Mouse (Mus musculus) hematopoietic stem cell, adult 5-6 weeks (primary cell): ENCODE data around the gene Fam210b. TPM values are rescaled to one million over a fixed set of nuclear protein-coding genes. Genes with fewer than 3 reads are reported as not detected.
"Not testable (repeated sequence)": the region's sequence is repeated elsewhere in the genome, so short reads cannot be mapped to it uniquely, and the experiment has no call there.

Experiments used
- ATAC-seq, 2 experiments: fragments of 125-278 bp in 1 of 2; replicated peaks in 1 of 2; 2 replicates each; pipeline ENCODE4 v1.8.0; 2016 to 2017; ENCODE audit warnings: inconsistent platforms in 2 of 2, mild to moderate bottlenecking in 2 of 2, moderate number of reproducible peaks in 2 of 2, low read depth in 1 of 2, moderate TSS enrichment in 1 of 2; ENCODE audit not compliant: low FRiP score in 2 of 2, poor library complexity in 2 of 2, severe bottlenecking in 2 of 2, insufficient read depth in 1 of 2, low TSS enrichment in 1 of 2
- total RNA-seq: library from RNA; stranded (forward); fragments of 172-1452, 232-1000 nt; gene quantifications from 2 replicates; pipeline ENCODE4 v1.2.3, GENCODE M21; 2017

Gene Fam210b
- total RNA-seq: 4.8 and 5.3 TPM in 2 replicates

DNA sequence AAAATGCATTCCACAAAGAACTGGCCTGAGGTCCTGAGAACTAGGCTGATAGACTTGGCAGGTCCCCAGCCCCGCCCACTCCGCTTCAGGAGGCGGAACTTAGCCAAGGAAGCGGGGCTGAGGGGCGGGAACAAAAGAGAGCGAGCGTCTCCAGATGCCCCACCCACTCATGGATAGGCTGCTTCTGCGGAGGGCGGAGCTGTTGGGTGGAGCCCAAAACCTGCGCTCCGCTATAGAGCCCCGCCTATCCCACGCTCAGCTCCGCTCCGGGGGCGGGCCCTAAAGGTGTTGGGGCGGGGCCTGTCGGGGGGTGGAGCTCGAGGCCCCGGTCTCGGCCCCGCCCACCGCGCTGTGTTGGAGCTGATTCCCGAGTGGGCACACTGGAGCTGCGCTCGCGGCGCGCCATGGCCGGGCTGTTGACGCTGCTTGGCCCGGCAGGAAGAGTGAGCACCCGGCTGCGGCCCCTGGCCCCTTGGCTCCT lies at the start of gene Fam210b:
Fam210b (plus strand) TSS at position 308 of the 481 bp plus-strand sequence.
- peak; percentile 90 for ATAC-seq

DNA sequence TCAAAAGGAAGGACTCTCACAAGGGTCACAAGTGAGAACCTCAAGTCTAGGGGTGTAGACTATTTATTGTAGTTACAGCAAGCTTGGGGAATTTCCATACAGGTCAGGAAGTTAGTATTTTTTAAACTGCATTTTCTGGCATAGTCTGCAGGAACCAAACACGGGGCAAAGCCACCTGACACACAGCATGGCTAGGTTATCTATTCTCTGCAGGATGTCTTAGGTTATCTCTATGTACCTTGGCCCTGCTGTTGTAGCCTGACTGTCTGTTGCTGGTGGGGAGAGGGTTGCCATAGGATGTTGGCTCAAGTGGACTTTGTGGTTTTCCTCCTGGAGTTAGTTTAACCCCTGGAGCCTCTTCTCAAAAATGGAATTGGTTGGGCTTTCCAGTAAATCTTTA lies 47.3 kb upstream of the Fam210b start:
- ATAC-seq: no peak

DNA sequence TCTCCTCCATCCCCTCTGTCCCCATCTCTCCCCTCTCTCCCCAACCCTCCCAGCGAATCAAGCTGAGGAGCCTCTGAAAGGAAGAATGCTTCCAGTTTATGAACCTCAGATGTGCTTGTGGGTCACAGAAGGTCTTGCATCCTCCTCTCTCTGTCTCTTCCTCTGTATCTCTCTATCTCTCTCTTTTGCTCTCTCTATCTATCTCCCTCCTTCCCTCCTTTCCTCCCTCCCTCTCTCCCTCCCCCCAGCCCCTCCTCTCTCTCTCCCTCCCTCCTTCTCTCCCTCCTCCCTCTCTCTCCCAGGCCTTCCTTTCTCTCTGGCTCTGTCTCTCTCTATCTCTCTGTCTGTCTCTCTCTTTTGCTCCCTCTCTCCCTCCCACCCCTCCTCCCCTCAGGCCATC lies 46.8 kb upstream of the Fam210b start:
- ATAC-seq: no peak

DNA sequence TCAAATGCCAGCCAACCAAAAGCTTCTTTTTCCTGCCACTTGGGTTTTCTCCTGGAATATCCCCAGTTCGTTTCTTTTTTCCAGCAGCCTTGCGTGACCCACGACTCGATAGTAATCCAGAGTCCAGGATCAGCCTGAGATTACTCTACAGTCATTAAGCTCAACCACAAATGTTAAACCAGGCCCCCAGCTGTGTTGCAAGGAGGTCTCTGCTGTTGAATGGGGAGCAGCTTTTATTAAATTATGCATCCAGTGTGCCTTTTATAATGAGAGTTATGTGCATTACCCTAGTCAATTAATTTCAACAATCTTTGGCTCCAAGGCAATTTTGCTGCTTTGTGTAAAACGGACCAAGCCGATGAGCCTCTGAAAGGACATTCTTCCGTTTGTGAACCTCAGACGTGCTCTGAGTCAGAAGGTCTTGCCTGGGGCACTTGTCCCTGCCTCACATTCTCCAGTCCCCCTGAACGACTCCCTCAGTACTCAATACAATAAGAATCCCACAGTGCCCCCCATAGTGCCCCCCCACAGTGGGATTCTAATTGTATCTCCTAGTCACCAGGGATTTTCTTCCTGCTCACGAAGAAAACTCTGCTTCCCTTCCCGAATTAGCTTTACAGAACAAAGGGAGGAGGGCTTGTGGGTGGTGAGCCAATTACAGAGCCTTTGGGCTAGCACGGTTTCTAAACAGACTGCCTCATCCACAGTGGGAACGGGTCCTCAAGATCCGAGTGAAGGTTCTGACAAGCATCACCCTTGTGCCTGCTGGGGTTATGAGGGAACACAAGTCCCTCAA lies 46.0 kb upstream of the Fam210b start:
- ATAC-seq: no peak

DNA sequence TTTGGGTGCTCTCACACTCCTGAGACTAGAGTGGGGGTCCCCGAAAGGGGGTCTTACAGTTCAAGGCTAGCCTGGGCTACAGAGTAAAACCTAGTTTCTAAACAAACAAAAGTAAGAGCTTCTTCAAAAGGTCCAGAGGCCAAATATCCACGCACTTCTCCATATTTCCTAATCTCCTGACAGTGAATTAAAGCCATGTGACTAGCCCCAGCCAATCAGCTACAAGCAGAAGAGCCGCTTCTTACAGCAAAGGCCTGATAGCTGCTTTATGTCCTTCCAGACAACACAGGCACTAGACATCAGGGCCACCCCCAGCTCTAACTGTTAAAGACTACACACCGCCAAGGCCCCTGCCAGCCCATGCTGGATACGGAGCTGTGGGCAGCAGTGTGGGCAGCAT lies 43.0 kb upstream of the Fam210b start:
- ATAC-seq: no peak

DNA sequence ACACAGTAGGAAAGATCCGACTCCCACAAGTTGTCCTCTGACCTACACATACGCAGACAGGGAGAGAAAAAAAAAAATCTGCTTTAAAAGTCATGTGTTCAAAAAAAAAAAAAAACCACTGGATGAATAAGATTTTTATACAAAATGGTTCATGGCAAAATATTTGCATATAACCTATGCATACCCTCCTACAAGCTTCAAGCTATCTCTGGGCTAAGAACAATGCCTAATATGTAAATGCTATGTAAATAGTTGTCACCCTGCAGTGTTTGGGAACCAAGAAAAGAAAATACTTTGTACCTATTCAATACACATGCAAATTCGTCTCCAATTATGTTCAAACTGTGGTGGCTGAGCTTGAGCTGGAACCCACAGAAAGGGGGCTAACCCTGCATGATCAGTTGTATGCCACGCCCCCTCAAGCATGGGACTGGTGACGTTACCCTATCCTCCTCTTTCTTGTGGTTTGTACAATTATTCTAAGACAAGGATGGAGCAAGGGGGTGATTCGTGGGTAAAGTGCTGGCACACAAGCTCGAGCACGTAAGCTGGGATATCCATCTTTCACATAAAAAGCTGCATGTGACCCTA lies 41.2 kb upstream of the Fam210b start:
- no peak for ATAC-seq

DNA sequence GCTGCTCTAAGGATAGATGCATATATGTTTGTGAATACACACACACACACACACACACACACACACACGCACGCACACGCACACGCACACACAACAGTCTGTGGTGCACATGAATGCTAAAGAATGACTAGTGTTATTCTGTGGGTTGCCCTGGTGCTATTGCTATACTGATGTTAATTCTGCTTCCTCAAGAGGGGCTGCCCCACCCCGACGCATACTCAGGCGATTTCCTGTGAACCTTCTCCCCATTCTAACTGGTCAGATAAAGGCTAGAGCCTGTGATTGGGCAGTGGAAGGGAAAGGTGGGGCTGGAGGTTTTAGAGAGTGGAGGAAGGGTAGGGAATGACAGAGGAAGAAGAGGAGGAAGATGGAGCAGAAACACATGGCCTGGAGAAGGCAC lies 39.8 kb upstream of the Fam210b start:
- ATAC-seq: not testable (repeated sequence)

DNA sequence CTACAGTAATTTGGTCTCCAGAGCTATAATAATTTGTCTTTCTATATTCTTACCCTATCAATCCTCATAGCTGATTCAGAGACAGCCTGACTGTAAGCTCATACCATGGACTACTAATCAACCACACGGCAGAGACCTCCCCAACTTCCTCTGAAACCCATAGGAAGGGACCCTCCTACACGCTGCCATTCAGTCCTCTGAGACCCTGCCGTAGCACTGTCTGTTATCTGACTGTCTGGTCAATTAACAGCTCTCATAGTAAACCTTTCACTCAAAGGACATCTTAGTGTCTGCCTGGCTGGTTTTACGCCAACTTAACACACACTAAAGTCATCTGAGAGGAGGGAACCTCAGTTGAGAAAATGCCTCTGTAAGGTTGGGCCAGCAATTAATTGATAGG lies 38.8 kb upstream of the Fam210b start:
- no peak for ATAC-seq

DNA sequence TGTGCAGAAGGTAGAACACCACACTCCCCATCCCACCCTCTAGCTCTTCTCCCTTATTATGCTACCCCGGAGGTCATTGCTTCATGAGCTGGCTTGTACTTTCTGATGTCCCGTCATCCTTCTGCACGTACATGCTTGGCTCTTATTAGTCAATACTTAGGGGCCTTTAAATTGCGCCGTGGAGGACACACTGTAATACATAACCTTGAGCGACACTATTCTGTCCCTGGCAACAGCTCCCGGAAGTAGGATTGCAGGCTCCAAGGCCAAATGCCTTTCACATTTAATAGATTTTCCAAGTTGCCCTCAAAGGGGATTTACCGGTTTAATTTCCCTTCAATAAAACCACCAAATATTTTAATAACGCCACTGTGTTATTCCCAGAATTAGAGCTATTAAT lies 33.6 kb upstream of the Fam210b start:
- no peak for ATAC-seq

DNA sequence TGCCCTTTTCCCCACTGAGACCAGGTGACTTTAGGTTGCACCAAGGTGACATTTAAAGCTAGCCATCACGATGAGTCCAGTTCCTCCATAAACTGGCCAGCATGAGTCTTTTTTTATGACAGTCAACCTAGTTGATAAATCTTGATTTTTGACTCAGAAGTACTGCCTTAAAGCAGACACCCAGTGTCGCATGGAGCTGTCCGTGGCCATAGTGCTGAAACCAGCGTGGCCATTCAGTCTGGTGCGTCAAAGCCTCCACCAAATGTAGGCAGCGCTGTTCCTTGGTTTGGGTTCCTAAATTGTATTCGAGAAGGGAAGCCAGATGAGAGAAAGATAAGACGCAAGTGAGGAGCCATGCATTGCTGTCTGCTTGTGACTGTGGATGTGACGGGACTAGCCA lies 24.5 kb upstream of the Fam210b start:
- peak; percentile 68 to 71; a peak in 3 of 4 replicates for ATAC-seq

DNA sequence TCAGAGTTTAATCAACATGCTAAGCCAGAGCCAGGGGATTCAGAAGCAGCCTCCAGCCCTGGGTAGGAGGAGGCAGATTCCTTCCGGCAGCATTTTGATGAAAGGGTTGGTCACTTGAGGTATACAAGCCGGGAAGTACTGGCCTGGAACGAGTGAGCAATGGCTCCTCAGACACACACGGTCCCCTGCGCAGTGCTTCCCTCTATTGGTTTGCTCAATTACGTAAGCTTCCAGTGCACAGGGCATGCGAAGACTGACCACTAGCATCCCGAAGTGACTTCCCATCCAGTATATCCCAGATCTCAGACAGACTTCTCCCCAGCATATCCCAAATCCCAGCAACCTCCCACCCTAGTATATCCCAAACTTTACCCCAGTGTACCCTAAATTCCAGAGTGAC lies 17.1 kb upstream of the Fam210b start:
- no peak for ATAC-seq

DNA sequence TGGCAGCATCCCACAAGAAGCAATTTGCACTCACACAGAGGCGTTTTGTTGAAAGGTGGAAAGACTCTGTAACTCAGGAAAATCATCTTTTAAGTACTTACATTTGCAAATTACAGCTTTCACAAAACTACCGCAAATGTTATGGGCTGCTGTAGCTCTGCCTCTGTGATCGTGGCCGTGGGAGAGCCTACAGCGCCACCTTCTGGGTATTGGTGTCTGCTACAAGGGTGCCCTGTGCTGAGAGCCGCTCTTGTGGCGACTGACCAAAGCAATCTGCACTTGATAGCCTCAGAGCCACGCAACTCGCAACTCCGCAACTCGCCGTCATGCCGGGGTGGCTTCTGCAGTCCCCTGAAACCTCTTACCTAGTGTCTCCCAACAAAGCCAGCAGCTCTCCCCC lies 16.2 kb upstream of the Fam210b start:
- ATAC-seq: 0 out of 4 replicates have a peak, but pooled peaks of 1 of the 2 experiments have one; percentile 54

DNA sequence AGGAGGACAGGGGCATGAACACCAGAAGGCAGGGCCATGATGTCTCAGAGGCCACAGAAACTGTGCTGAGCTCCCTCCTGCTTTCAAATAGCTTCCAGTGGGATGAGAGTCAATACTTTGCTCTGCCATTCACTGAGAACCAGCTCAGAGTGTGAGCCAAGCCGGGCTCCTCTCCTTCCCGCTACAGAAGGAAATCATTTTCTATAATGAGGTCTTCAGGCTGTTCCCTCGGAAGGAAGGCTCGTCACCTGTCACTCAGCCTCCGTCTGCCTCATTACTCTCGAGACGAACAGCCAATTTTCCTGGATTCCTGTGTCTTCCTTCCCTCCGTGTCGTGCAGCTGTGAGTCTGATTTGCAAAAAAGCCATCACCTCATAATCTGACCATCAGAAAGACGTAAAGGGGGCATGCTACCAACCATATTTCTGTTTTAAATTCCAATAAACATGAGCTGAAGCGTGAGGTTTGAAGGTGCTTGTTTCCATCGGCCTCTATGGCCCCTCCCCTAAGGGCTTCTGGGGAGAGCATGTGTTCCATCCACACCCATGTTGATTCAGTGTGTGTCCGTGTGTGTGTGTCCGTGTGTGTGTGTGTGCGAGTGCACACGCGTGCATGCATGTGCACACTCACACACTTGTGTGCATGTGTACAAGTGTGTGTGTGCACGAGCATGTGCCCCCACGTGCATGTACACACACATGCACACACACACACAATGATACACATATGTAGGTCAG lies 7.0 kb upstream of the Fam210b start:
- no peak for ATAC-seq

DNA sequence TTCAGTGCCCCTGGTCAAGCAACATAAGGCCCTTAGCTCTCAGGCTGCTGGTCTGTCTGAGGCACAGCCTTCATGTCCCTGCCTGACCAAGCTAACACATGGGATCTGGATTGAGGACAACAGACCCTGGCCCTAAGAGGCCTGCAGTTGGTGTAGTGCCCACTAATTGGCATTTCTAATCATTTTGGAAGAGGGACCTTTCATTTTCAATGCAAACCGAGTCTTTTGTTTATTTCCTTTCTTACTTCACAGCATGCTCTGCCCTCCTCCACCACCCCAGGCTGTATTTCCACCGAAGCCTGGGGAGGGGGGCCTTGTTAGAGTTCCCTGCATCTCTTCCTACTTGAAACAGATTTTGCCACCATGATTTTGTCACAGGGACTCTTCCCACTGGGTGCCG lies 4.4 kb upstream of the Fam210b start:
- ATAC-seq: no peak

DNA sequence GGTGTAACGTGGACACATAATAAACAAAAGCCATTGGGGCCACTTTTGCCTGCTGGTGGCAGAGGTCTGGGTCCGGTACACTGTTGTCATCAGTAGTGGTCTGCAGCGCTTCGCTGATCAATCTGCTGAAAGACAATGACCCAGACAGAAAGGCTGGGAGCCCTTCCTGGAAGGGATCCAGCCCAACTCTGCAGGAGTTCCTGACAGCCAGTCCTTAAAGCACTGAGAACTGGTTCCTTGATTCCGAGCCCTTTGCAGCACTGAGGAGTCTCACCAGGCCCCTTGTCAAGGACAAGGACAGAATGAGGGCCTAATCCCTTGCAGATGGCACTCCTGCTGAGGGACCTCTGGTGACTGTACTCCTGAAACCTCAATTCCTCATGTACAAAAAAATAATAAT lies 3.8 kb upstream of the Fam210b start:
- ATAC-seq: no peak

DNA sequence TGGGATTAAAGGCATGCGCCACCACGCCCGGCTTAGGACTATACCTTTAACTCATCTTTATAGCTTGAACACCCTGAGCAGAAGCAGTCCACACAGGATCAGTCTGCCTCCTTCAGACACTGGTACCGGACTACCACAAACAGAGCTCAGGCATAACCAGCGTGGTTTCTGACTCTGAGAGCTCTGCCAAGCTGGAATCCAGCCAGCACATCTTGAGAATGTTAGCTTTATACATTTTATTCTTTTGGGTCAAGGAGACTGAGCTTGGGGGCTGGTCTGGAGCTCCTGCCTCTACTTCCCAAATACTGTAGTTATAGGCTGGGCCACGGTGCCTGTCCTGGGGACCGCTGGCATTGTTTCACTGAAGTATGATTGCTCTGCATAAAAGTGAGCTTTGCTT lies 1.6 kb upstream of the Fam210b start:
- ATAC-seq: no peak

DNA sequence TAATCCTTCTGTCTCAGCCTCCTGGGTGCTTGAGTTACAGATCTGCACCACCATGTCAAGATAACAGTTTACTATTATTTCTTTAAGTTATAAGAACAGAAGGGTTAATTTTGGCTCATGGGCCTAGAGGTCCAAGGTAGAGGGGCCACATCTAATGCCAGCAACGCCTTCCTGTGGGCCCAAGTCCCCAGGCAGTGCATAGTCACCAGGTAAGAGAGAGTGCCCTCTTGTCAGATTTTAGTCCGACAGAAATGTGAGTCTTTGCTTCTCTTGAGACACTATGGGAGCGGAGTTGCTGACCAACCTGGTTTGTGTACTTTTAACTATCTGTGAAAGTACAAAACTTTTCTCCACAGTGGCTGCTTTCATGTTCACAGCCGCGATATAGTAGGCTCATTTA lies 696 bp upstream of the Fam210b start:
- ATAC-seq: no peak
